Mouse (Mus musculus): ENCODE results near the gene Nlrp14. TPM values are rescaled to one million over a fixed set of nuclear protein-coding genes. Genes with fewer than 3 reads are reported as not detected.
"Not testable (repeated sequence)": the region's sequence is repeated elsewhere in the genome, so short reads cannot be mapped to it uniquely, and the experiment has no call there.

The Nlrp14 gene
- polyA plus RNA-seq (2015; fragmentation: Nextera tagmentation; extraction: Ambion mirVana), result not detected in 2 replicates

- H3K4me3 ChIP-seq, result no peak within 1 kb of the TSS
- ATAC-seq (ENCODE audit: low read depth), result no peak
- no peaks in the 10 kb centered on the region for H3K27me3 ChIP-seq
- no peak within 1 kb of the TSS for H3K9ac ChIP-seq
- H3K9me3 ChIP-seq, result no peaks in the 10 kb centered on the region
- no peak within 1 kb of the TSS for H3K27ac ChIP-seq (replicated peaks)
- no peaks in the 10 kb centered on the region for H3K36me3 ChIP-seq
- H3K4me2 ChIP-seq, result no peak within 1 kb of the TSS
- 85% methylated on average over 10 of the region's 10 CpGs for WGBS
- no peaks in the 10 kb centered on the region for H3K4me1 ChIP-seq (replicated peaks)
Observed at GRCm38 (mm10) chr7:107166690-107167089, at the start of gene Nlrp14. Nlrp14 (plus strand) TSS chr7:107166990.

GRCm38 (mm10) chr7:107130983-107131382, 35.8 kb upstream of the Nlrp14 start, which contains the start of gene Olfr715:
Olfr715 (minus strand) TSS chr7:107131083.
- 79% methylated on average over 3 of the region's 3 CpGs for WGBS
- H3K9me3 ChIP-seq; H3K27ac ChIP-seq (replicated peaks); H3K9ac ChIP-seq; H3K4me3 ChIP-seq; H3K36me3 ChIP-seq; ATAC-seq (ENCODE audit: low read depth); H3K4me2 ChIP-seq; H3K27me3 ChIP-seq; H3K4me1 ChIP-seq (replicated peaks): not testable (repeated sequence)

DNA sequence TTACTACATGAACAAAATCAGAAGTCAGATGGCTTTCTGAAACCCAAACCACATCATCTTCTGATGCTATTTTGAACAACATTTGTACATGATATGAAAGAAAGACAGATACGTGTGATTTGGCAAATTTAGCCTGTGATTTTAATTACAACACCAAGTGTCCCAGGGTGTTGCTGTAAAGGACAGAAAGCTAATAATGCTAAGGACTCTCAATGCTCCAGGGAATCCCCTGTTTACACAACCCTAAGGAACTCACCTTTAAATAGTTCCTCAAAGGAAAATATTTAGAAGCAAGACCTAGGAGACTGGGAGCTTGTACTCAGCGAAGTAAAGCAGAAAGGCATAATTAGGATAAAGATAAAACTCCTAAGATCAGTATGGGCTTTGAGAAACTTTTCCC, 28.8 kb upstream of the Nlrp14 start, which contains the start of gene Olfr716:
Gene Olfr716 (plus strand): TSS at position 301 of the 400 bp plus-strand sequence.
- H3K4me3 ChIP-seq; H3K27ac ChIP-seq (replicated peaks); H3K4me2 ChIP-seq; H3K9ac ChIP-seq; H3K4me1 ChIP-seq (replicated peaks); H3K9me3 ChIP-seq; H3K36me3 ChIP-seq; H3K27me3 ChIP-seq; ATAC-seq (ENCODE audit: low read depth): not testable (repeated sequence)
- WGBS, result 80% methylated on average over 2 of the region's 2 CpGs

GRCm38 (mm10) chr7:107180406-107180805, 13.6 kb downstream of the Nlrp14 start:
- ATAC-seq (ENCODE audit: low read depth), result no peak
- H3K9ac ChIP-seq, result no peak overlapping the region
- WGBS, result 53% methylated on average over 2 of the region's 2 CpGs
- H3K27ac ChIP-seq (replicated peaks), result no peak overlapping the region
- H3K4me1 ChIP-seq (replicated peaks), result no peaks in the 10 kb centered on the region
- H3K36me3 ChIP-seq, result no peaks in the 10 kb centered on the region
- no peaks in the 10 kb centered on the region for H3K9me3 ChIP-seq
- no peaks in the 10 kb centered on the region for H3K27me3 ChIP-seq
- no peak overlapping the region for H3K4me3 ChIP-seq
- no peak overlapping the region for H3K4me2 ChIP-seq

DNA sequence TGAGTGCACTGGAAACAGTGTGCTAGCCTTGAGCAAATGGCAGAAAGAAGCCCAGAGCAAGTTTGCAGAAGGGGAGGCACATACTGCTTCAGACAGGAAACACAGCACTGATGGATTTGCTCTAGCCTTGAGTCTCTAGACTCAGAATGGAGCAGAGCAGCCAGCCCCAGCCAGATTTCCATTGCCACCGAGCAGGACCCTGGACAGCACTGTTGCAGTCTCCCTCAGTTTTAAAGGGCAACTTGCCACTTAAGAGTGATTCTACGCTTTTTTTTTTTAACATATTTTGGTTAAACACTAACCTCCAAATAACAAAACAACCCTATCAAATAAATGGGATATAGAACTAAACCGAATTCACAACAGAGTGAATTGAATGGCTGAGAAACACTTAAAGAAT, 35.0 kb downstream of the Nlrp14 start:
- Histone ChIP-seq H3K9ac (no peak overlapping the region), H3K4me2 (no peak overlapping the region), H3K4me3 (no peak overlapping the region), H3K27ac (replicated peaks) (no peak overlapping the region), H3K36me3 (no peaks in the 10 kb centered on the region), H3K9me3 (no peaks in the 10 kb centered on the region), H3K27me3 (peaks cover 6% of the 10 kb centered on the region; the same call in 1 of the 2 replicates), H3K4me1 (replicated peaks) (no peaks in the 10 kb centered on the region)
- 43% methylated on average over 3 of the region's 3 CpGs for WGBS
- ATAC-seq (ENCODE audit: low read depth), result no peak

GRCm38 (mm10) chr7:107207843-107208242, 41.1 kb downstream of the Nlrp14 start:
- H3K4me3 ChIP-seq, result no peak overlapping the region
- no peak overlapping the region for H3K27ac ChIP-seq (replicated peaks)
- no peaks in the 10 kb centered on the region for H3K36me3 ChIP-seq
- no peaks in the 10 kb centered on the region; the same call in 1 of the 2 replicates for H3K9me3 ChIP-seq
- peaks cover 49% of the 10 kb centered on the region for H3K27me3 ChIP-seq
- no peak for ATAC-seq (ENCODE audit: low read depth)
- no peaks in the 10 kb centered on the region for H3K4me1 ChIP-seq (replicated peaks)
- WGBS, result 80% methylated on average over 3 of the region's 3 CpGs
- H3K4me2 ChIP-seq, result no peak overlapping the region
- no peak overlapping the region for H3K9ac ChIP-seq

DNA sequence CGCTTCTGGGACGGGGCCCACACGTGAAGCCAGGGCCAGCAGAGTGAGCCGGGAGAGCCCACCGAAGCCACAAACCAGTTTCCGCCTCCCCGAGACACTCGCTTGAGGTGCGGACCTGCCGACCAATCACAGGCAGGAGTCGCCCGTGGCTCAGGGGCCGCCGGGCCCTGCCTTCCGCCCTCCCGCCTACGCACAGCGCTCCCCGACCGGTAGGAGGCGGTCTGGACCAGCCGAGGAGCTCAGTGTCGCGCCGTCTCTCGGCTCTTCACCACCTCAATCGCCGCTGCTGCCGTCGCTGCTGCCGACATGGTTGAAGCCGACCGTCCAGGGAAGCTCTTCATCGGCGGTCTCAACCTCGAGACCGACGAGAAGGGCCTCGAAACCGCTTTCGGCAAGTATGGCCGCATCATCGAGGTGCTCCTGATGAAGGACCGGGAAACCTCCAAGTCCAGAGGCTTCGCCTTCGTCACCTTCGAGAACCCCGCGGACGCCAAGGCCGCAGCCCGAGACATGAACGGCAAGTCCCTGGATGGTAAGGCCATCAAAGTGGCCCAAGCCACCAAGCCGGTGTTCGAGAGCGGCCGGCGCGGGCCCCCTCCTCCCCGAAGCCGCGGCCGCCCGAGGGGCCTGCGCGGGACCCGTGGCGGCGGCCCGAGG, 42.5 kb downstream of the Nlrp14 start, which contains the start of gene Rbmxl2:
Gene Rbmxl2 (plus strand): TSS at position 242 of the 657 bp plus-strand sequence.
- H3K9me3 ChIP-seq, result no peaks in the 10 kb centered on the region; the same call in 1 of the 2 replicates
- H3K4me1 ChIP-seq (replicated peaks), result no peaks in the 10 kb centered on the region
- WGBS, result 35% methylated on average over 69 of the region's 70 CpGs
- H3K27ac ChIP-seq (replicated peaks), result no peak within 1 kb of the TSS
- no peak for ATAC-seq (ENCODE audit: low read depth)
- H3K27me3 ChIP-seq, result peaks cover 53% of the 10 kb centered on the region
- H3K9ac ChIP-seq, result no peak within 1 kb of the TSS
- H3K36me3 ChIP-seq, result no peaks in the 10 kb centered on the region
- peak within 1 kb of the TSS; percentile 33 for H3K4me2 ChIP-seq
- H3K4me3 ChIP-seq, result peak within 1 kb of the TSS; percentile 26

GRCm38 (mm10) chr7:107210126-107210576, 43.4 kb downstream of the Nlrp14 start:
- H3K36me3 ChIP-seq, result no peaks in the 10 kb centered on the region
- 0 out of 2 replicates have a peak, but pooled peaks have one; percentile 32 for ATAC-seq (ENCODE audit: low read depth)
- no peaks in the 10 kb centered on the region for H3K4me1 ChIP-seq (replicated peaks)
- 22% methylated on average over 72 of the region's 77 CpGs for WGBS
- H3K4me2 ChIP-seq, result peak overlapping the region; percentile 33
- H3K27ac ChIP-seq (replicated peaks), result no peak overlapping the region
- H3K4me3 ChIP-seq, result peak overlapping the region; percentile 26
- no peak overlapping the region for H3K9ac ChIP-seq
- H3K27me3 ChIP-seq, result peaks cover 54% of the 10 kb centered on the region
- no peaks in the 10 kb centered on the region; the same call in 1 of the 2 replicates for H3K9me3 ChIP-seq

GRCm38 (mm10) chr7:107215723-107216122, 48.9 kb downstream of the Nlrp14 start:
- Histone ChIP-seq H3K4me3 (no peak overlapping the region), H3K36me3 (no peaks in the 10 kb centered on the region), H3K9ac (no peak overlapping the region), H3K4me1 (replicated peaks) (no peaks in the 10 kb centered on the region), H3K27me3 (peaks cover 18% of the 10 kb centered on the region), H3K9me3 (no peaks in the 10 kb centered on the region), H3K27ac (replicated peaks) (no peak overlapping the region), H3K4me2 (no peak overlapping the region)
- ATAC-seq (ENCODE audit: low read depth), result peak; percentile 77; the same call in 1 of the 2 replicates

GRCm38 (mm10) chr7:107216845-107217244, 50.1 kb downstream of the Nlrp14 start:
- H3K4me2 ChIP-seq, result no peak overlapping the region
- no peak overlapping the region for H3K27ac ChIP-seq (replicated peaks)
- no peaks in the 10 kb centered on the region for H3K9me3 ChIP-seq
- 72% methylated on average over 2 of the region's 2 CpGs for WGBS
- H3K27me3 ChIP-seq, result peaks cover 6% of the 10 kb centered on the region
- no peak for ATAC-seq (ENCODE audit: low read depth)
- no peak overlapping the region for H3K9ac ChIP-seq
- no peak overlapping the region for H3K4me3 ChIP-seq
- no peaks in the 10 kb centered on the region for H3K4me1 ChIP-seq (replicated peaks)
- no peaks in the 10 kb centered on the region for H3K36me3 ChIP-seq

DNA sequence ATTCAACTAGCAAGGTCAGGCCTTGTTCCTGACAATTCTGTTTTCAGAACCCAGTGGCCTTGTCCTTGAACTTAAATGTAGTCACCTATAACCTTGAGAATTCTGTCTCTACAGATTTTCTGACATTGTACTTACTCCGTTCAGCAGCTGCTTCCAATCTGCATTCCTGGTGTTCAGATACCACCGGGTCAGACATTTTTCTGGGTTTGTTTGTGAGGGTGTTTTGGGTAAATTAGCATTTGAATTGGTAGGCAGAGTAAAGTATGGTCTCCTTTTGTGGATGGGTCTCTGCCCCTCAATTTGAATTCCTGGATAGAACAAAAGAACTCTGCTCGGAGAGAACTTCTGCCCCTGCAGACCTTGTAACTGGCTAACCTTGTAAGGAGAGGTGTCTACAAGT, 70.1 kb downstream of the Nlrp14 start:
- 14% methylated on average over 3 of the region's 3 CpGs for WGBS
- H3K27me3 ChIP-seq, result no peaks in the 10 kb centered on the region
- no peak overlapping the region for H3K9ac ChIP-seq
- no peak overlapping the region for H3K27ac ChIP-seq (replicated peaks)
- no peaks in the 10 kb centered on the region for H3K36me3 ChIP-seq
- no peak overlapping the region for H3K4me2 ChIP-seq
- H3K9me3 ChIP-seq, result no peaks in the 10 kb centered on the region
- H3K4me1 ChIP-seq (replicated peaks), result no peaks in the 10 kb centered on the region
- H3K4me3 ChIP-seq, result no peak overlapping the region
- ATAC-seq (ENCODE audit: low read depth), result no peak

- Histone ChIP-seq H3K27ac (replicated peaks) (no peak overlapping the region), H3K36me3 (no peaks in the 10 kb centered on the region), H3K9ac (no peak overlapping the region), H3K4me1 (replicated peaks) (no peaks in the 10 kb centered on the region), H3K4me2 (no peak overlapping the region), H3K4me3 (no peak overlapping the region), H3K27me3 (no peaks in the 10 kb centered on the region), H3K9me3 (no peaks in the 10 kb centered on the region)
- no peak for ATAC-seq (ENCODE audit: low read depth)
- WGBS, result 78% methylated on average over 3 of the region's 3 CpGs
Observed at GRCm38 (mm10) chr7:107237498-107237897, 70.7 kb downstream of the Nlrp14 start.
